Mouse (Mus musculus) ES-Bruce4 (cell line): ENCODE results near the gene Ccdc71. TPM values are rescaled to one million over a fixed set of nuclear protein-coding genes. Genes with fewer than 3 reads are reported as not detected.

Experiments used
- H3K27ac ChIP-seq: 2 replicates; pipeline ENCODE4 v1.5.1; 2012; ENCODE audit warnings: low read length, inconsistent platforms; ENCODE audit not compliant: insufficient read depth
- H3K27me3 ChIP-seq: 2 replicates; pipeline ENCODE4 v1.6.1; 2012; ENCODE audit warnings: mild to moderate bottlenecking, low read length, inconsistent platforms; ENCODE audit not compliant: control insufficient read depth, poor library complexity, insufficient read depth, severe bottlenecking
- H3K36me3 ChIP-seq: 2 replicates; pipeline ENCODE4 v1.6.1; 2012; ENCODE audit warnings: inconsistent platforms, mild to moderate bottlenecking, low read length, moderate library complexity; ENCODE audit not compliant: control insufficient read depth, poor library complexity, insufficient read depth, severe bottlenecking
- H3K4me1 ChIP-seq: one replicate; pipeline ENCODE4 v1.8.1; 2011; ENCODE audit warnings: low read length; ENCODE audit not compliant: control insufficient read depth, insufficient read depth
- H3K4me3 ChIP-seq: 2 replicates; pipeline ENCODE4 v1.5.1; 2011; ENCODE audit warnings: low read depth, mild to moderate bottlenecking, low read length
- H3K9ac ChIP-seq: 2 replicates; pipeline ENCODE4 v1.6.1; 2012; ENCODE audit warnings: low read depth, mild to moderate bottlenecking, inconsistent platforms; ENCODE audit not compliant: poor library complexity, severe bottlenecking
- H3K9me3 ChIP-seq: replicated peaks from 2 replicates; pipeline ENCODE4 v1.6.1; 2012; ENCODE audit warnings: mild to moderate bottlenecking, low read length, inconsistent platforms; ENCODE audit not compliant: control insufficient read depth, poor library complexity, insufficient read depth, severe bottlenecking
- CTCF ChIP-seq: IDR thresholded peaks from one replicate; pipeline ENCODE4 v1.8.1; 2011; ENCODE audit warnings: low read depth, low read length
- EP300 ChIP-seq: IDR thresholded peaks from 2 replicates; pipeline ENCODE4 v1.6.1; 2011; ENCODE audit warnings: low read depth, low read length; ENCODE audit not compliant: insufficient read depth
- POLR2A ChIP-seq: IDR thresholded peaks from one replicate; pipeline ENCODE4 v1.8.1; 2011; ENCODE audit warnings: low read length; ENCODE audit not compliant: insufficient read depth
- polyA plus RNA-seq: library from polyadenylated mRNA; stranded (reverse); fragments of >200 nt; gene quantifications from 2 replicates; pipeline ENCODE4 v1.2.4, GENCODE M21; 2011; ENCODE audit warnings: low read depth; ENCODE audit not compliant: missing spikeins, insufficient read depth, insufficient read length

Ccdc71 gene
- polyA plus RNA-seq, 1 experiment, result 31.6 TPM

DNA sequence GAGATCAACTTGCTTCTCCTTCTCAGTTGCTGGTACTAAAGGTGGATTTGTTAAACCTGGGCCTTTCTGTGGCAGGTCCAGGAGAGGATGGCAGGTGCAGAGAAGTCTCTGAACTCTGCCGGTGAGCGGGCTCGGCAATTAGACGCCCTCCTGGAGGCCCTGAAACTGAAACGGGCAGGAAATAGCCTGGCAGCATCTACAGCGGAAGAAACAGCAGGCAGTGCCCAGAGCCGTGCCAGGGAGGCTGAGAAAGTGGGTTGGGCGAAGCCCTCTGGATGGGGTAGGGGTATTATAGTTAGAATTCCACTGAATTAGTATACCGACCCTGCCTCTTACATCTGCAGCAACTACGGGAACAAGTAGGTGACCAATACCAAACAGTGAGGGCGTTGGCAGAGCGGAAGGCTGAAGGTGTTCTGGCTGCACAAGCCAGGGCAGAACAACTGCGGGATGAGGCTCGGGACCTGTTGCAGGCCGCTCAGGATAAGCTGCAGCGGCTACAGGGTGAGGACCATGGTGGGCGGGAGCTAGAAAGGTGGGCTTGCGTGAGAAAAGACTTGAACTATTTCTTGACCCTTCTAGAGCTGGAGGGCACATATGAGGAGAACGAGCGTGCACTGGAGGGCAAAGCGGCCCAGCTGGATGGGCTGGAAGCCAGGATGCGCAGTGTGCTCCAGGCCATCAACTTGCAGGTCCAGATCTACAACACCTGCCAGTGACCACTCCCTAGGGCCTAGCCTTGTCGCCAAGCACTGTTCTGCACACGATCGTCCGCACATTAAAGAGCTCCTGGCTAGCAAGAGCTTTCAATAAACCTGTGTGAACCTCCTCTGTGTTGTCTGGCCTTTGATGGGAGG is 29.6 kb downstream of the Ccdc71 start:
- peak overlapping the region; percentile 78 for H3K4me3 ChIP-seq
- no peaks in the 10 kb centered on the region for H3K4me1 ChIP-seq
- H3K9ac ChIP-seq, result peak overlapping the region; percentile 85
- no peaks in the 10 kb centered on the region for H3K27me3 ChIP-seq
- peak overlapping the region; percentile 88 for H3K27ac ChIP-seq
- TF ChIP-seq CTCF, result no peak
- TF ChIP-seq EP300, result no peak
- peak; percentile 46 for TF ChIP-seq POLR2A
- H3K9me3 ChIP-seq, result no peaks in the 10 kb centered on the region
- peaks cover 22% of the 10 kb centered on the region for H3K36me3 ChIP-seq

GRCm38 (mm10) chr9:108490559-108491285 is 30.4 kb downstream of the Ccdc71 start, which contains the start of gene Usp19:
TSS of gene Usp19 (plus strand) at chr9:108490602.
- 0 out of 2 replicates have a peak, but pooled peaks have one; percentile 2 for TF ChIP-seq EP300
- TF ChIP-seq POLR2A, result no peak
- TF ChIP-seq CTCF, result no peak
- H3K36me3 ChIP-seq, result peaks cover 28% of the 10 kb centered on the region

GRCm38 (mm10) chr9:108491286-108491580 is 30.9 kb downstream of the Ccdc71 start:
- TF ChIP-seq EP300 (no peak), POLR2A (no peak), CTCF (no peak)
- no peaks in the 10 kb centered on the region for H3K27me3 ChIP-seq
- peak overlapping the region; percentile 64 for H3K27ac ChIP-seq
- peak overlapping the region; percentile 85 for H3K9ac ChIP-seq
- no peaks in the 10 kb centered on the region for H3K9me3 ChIP-seq
- H3K4me3 ChIP-seq, result peak overlapping the region; percentile 78
- H3K36me3 ChIP-seq, result peaks cover 33% of the 10 kb centered on the region
- H3K4me1 ChIP-seq, result no peaks in the 10 kb centered on the region

More at GRCm38 (mm10) chr9:108490559-108491285, 30.4 kb downstream of the Ccdc71 start, which contains the start of gene Usp19:
- Histone ChIP-seq H3K4me1 (no peaks in the 10 kb centered on the region), H3K4me3 (peak within 1 kb of the TSS; percentile 78), H3K27ac (peak within 1 kb of the TSS; percentile 88), H3K27me3 (no peaks in the 10 kb centered on the region), H3K9me3 (no peaks in the 10 kb centered on the region), H3K9ac (peak within 1 kb of the TSS; percentile 85)

- no peak for TF ChIP-seq CTCF
- no peak for TF ChIP-seq EP300
- TF ChIP-seq POLR2A, result no peak
- H3K9ac ChIP-seq, result peak overlapping the region; percentile 85
- H3K27me3 ChIP-seq, result no peaks in the 10 kb centered on the region
- H3K27ac ChIP-seq, result no peak overlapping the region
- peak overlapping the region; percentile 1; the same call in 1 of the 2 replicates for H3K4me3 ChIP-seq
- H3K9me3 ChIP-seq, result no peaks in the 10 kb centered on the region
- peaks cover 38% of the 10 kb centered on the region for H3K36me3 ChIP-seq
- H3K4me1 ChIP-seq, result no peaks in the 10 kb centered on the region
Observed at GRCm38 (mm10) chr9:108492043-108492750, 31.9 kb downstream of the Ccdc71 start.

- H3K36me3 ChIP-seq, result peaks cover 44% of the 10 kb centered on the region
- no peaks in the 10 kb centered on the region for H3K27me3 ChIP-seq
- H3K27ac ChIP-seq, result no peak overlapping the region
- H3K9ac ChIP-seq, result no peak overlapping the region
- TF ChIP-seq EP300 (no peak), POLR2A (no peak), CTCF (no peak)
- H3K4me3 ChIP-seq, result no peak overlapping the region
- H3K9me3 ChIP-seq, result no peaks in the 10 kb centered on the region
- H3K4me1 ChIP-seq, result no peaks in the 10 kb centered on the region
Observed at GRCm38 (mm10) chr9:108493246-108493645, 32.9 kb downstream of the Ccdc71 start.
